Mouse (Mus musculus) activated CD4-positive, CD25-positive, alpha-beta regulatory T cell (primary cell): ENCODE measurements around the gene Gm16513. TPM values are rescaled to one million over a fixed set of nuclear protein-coding genes. Genes with fewer than 3 reads are reported as not detected.

Experiments used
- polyA plus RNA-seq, 2 experiments: library from polyadenylated mRNA; unstranded; fragments of 100-300 nt; shearing (Covaris generic); gene quantifications; one replicate each; pipeline ENCODE4 v1.2.1; 2017

Gm16513 gene
- polyA plus RNA-seq = 1 to 10 TPM in 1 of 2 experiments, not detected in 1; 1.8 TPM

GRCm38 (mm10) chr5:95182324-95182723 is at the start of gene Gm16513:
Gene Gm16513 (plus strand): TSS chr5:95182624.

Other genes starting within 250 kb of the Gm16513 start
- gene Gm6367, start 194.0 kb upstream of the Gm16513 start, polyA plus RNA-seq = not detected
- gene Gm7942, start 75.7 kb upstream of the Gm16513 start, polyA plus RNA-seq = not detected
- not detected for gene Gm10424, start 90.1 kb downstream of the Gm16513 start, polyA plus RNA-seq
- gene Gm3259, start 123.3 kb downstream of the Gm16513 start, polyA plus RNA-seq = under 1 TPM in 1 of 2 experiments, not detected in 1; 0.43 TPM